Mouse (Mus musculus) limb, embryonic 11.5 days (tissue): ENCODE data around the gene Mmd. TPM values are rescaled to one million over a fixed set of nuclear protein-coding genes. Genes with fewer than 3 reads are reported as not detected.

Source experiments
- ATAC-seq: fragments of 200-750 bp; cut with Nextera tagmentation; 2 replicates; pipeline ENCODE4 v1.8.0; 2017; ENCODE audit warnings: low read depth; ENCODE audit not compliant: insufficient number of reproducible peaks, low FRiP score, low TSS enrichment
- DNase-seq: peaks from one replicate; pipeline ENCODE4 v3.0.0-alpha.2; 2015; ENCODE audit warnings: low spot score
- H3K27ac ChIP-seq: fragments of 300-500 bp; sonication (generic); replicated peaks from 2 replicates; pipeline ENCODE4 v1.5.1; 2014; ENCODE audit warnings: low read depth, mild to moderate bottlenecking, low read length
- H3K27me3 ChIP-seq: fragments of 300-500 bp; sonication (generic); 2 replicates; pipeline ENCODE4 v1.6.1; 2014; ENCODE audit warnings: mild to moderate bottlenecking, low read length, mixed read lengths; ENCODE audit not compliant: control insufficient read depth, insufficient read depth
- H3K36me3 ChIP-seq: fragments of 300-500 bp; sonication (generic); 2 replicates; pipeline ENCODE4 v1.6.1; 2014; ENCODE audit warnings: mild to moderate bottlenecking, low read length, moderate library complexity, mixed read lengths; ENCODE audit not compliant: control insufficient read depth, insufficient read depth
- H3K4me1 ChIP-seq: fragments of 300-500 bp; sonication (generic); 2 replicates; pipeline ENCODE4 v1.6.1; 2014; ENCODE audit warnings: low read length, mixed read lengths; ENCODE audit not compliant: control insufficient read depth, insufficient read depth
- H3K4me2 ChIP-seq: fragments of 300-500 bp; sonication (generic); 2 replicates; pipeline ENCODE4 v1.6.1; 2014; ENCODE audit warnings: low read depth, mild to moderate bottlenecking, moderate library complexity; ENCODE audit not compliant: severe bottlenecking
- H3K4me3 ChIP-seq: fragments of 300-500 bp; sonication (generic); 2 replicates; pipeline ENCODE4 v1.5.1; 2014; ENCODE audit warnings: low read depth, low read length
- H3K9ac ChIP-seq: fragments of 300-500 bp; sonication (generic); 2 replicates; pipeline ENCODE4 v1.6.1; 2014; ENCODE audit warnings: mild to moderate bottlenecking, low read length
- H3K9me3 ChIP-seq: fragments of 300-500 bp; sonication (generic); 2 replicates; pipeline ENCODE4 v1.6.1; 2016; ENCODE audit warnings: low read length; ENCODE audit not compliant: control insufficient read depth
- WGBS: fragments of 180-500 bp; shearing (Covaris S2); extraction: QIAGEN DNeasy Blood & Tissue Kit; methylation state at CpG from one replicate; pipeline ENCODE4 v1.1.7; 2014; 5-methylcytosine and 5-hydroxymethylcytosine counted together
- polyA plus RNA-seq: library from polyadenylated mRNA; unstranded; fragments of >200 nt; fragmentation: Nextera tagmentation; extraction: Ambion mirVana; gene quantifications from 2 replicates; pipeline ENCODE4 v1.2.1, GENCODE M21; 2014

Gene Mmd
- polyA plus RNA-seq, 1 experiment from 2014 or later = 36.1 TPM

DNA sequence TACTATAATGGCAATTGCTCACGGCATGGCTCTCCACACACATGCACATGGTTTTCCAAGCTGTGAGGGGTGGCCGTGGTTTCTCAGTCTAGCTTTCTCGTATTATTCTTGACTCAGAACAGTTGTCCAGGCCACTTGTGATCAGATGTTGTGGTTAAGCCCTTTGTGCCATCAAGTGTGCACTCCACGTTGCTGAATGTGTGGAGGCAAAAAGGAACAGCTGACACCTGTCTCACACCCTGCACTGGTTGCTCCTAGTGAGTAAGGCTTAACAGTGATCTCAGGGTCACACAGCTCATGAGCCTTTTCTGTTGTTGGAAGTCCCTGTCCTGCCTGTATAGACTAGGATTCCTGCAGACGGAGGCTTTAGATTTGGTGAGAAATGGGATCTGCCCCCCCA lies 56.8 kb downstream of the Mmd start:
- DNase-seq (no peak), ATAC-seq (no peak)
- no peak overlapping the region for H3K9ac ChIP-seq
- no peak overlapping the region for H3K4me3 ChIP-seq
- H3K36me3 ChIP-seq = no peaks in the 10 kb centered on the region
- WGBS = 89% methylated on average over 5 of the region's 5 CpGs
- no peak overlapping the region for H3K4me2 ChIP-seq
- H3K4me1 ChIP-seq = no peaks in the 10 kb centered on the region
- no peaks in the 10 kb centered on the region for H3K27me3 ChIP-seq
- no peaks in the 10 kb centered on the region for H3K9me3 ChIP-seq
- H3K27ac ChIP-seq = no peak overlapping the region

- WGBS = 72% methylated on average over 6 of the region's 6 CpGs
- Histone ChIP-seq H3K27me3 (no peaks in the 10 kb centered on the region), H3K9ac (no peak overlapping the region), H3K27ac (no peak overlapping the region), H3K36me3 (no peaks in the 10 kb centered on the region), H3K9me3 (no peaks in the 10 kb centered on the region), H3K4me1 (no peaks in the 10 kb centered on the region), H3K4me3 (no peak overlapping the region), H3K4me2 (no peak overlapping the region)
- ATAC-seq (0 out of 2 replicates have a peak, but pooled peaks have one; percentile 67), DNase-seq (peak; percentile 62)
These were observed 57.7 kb downstream of the Mmd start for GRCm38 (mm10) chr11:90306993-90307392.

DNA sequence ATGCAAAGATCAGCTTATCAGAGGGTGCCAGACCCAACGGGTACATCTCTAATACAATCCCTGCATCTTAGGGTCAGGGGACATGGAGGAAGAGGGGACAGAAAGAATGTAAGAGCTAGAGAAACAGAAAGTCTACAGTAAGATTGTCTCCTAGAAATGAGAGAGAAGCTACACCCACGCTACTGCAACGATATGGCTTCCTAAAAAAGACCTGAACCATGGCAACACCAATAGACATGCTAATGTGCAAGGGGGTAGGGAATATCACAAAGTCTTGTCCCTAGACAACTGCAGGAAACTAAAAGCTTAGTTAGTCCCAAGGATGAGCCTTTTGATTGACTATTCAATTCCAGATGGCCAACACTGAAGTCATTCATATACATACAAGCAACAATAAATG lies 65.3 kb downstream of the Mmd start:
- DNase-seq = no peak
- Histone ChIP-seq H3K36me3 (no peaks in the 10 kb centered on the region), H3K4me2 (no peak overlapping the region), H3K4me1 (no peaks in the 10 kb centered on the region), H3K4me3 (no peak overlapping the region), H3K9me3 (no peaks in the 10 kb centered on the region), H3K27me3 (no peaks in the 10 kb centered on the region), H3K9ac (no peak overlapping the region), H3K27ac (no peak overlapping the region)
- 90% methylated on average over 3 of the region's 3 CpGs for WGBS
- ATAC-seq = no peak

DNA sequence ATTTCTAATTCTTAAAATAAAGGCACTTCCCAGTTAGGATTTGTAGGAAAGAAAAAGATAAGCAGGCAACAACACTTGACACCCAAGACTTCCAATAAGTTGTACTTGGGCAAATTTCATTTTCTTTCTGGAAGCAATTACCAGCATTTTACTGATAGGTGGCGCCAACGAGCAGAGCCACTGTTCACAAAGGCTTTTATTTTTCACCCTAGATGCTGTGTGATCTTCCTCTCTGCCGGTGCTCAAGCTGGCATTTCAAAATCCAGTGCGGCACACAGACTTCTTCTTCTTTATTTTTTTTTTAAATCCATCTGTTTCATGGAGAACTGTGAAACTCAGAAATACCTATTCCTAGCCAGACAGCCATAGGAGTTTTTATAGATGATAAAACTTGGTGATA lies 68.2 kb downstream of the Mmd start:
- Histone ChIP-seq H3K9me3 (no peaks in the 10 kb centered on the region), H3K4me2 (no peak overlapping the region)
- WGBS = 28% methylated on average over 4 of the region's 4 CpGs

DNA sequence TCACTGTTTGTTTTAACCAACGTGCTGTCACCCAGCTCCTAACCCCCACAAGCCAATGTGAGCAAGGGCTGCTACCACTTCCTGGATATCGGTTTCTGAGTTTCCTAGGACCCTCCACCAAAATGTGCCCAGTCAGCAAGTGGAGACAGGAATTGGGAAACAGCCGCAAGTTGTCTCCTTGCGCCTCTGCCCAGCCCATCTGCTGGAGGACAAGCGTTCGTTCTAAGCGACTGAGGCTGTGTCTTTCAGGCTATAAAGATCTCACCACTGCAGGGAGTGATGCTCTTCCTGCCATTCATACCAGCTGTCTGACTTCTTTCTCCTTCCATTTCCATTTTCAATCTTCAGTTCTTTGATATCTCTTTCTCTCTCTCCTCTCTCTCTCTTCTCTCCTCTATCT lies 71.7 kb downstream of the Mmd start:
- ATAC-seq = no peak
- no peak overlapping the region for H3K4me2 ChIP-seq
- H3K9ac ChIP-seq = no peak overlapping the region
- no peak overlapping the region for H3K4me3 ChIP-seq
- H3K36me3 ChIP-seq = no peaks in the 10 kb centered on the region
- no peaks in the 10 kb centered on the region for H3K4me1 ChIP-seq
- H3K9me3 ChIP-seq = no peaks in the 10 kb centered on the region
- no peak for DNase-seq
- no peak overlapping the region for H3K27ac ChIP-seq
- H3K27me3 ChIP-seq = no peaks in the 10 kb centered on the region
- WGBS = 71% methylated on average over 7 of the region's 7 CpGs

More for the DNA sequence above, 68.2 kb downstream of the Mmd start:
- Histone ChIP-seq H3K27me3 (no peaks in the 10 kb centered on the region), H3K36me3 (no peaks in the 10 kb centered on the region), H3K27ac (no peak overlapping the region), H3K4me3 (no peak overlapping the region), H3K9ac (no peak overlapping the region), H3K4me1 (no peaks in the 10 kb centered on the region)
- DNase-seq = peak; percentile 70
- no peak for ATAC-seq

DNA sequence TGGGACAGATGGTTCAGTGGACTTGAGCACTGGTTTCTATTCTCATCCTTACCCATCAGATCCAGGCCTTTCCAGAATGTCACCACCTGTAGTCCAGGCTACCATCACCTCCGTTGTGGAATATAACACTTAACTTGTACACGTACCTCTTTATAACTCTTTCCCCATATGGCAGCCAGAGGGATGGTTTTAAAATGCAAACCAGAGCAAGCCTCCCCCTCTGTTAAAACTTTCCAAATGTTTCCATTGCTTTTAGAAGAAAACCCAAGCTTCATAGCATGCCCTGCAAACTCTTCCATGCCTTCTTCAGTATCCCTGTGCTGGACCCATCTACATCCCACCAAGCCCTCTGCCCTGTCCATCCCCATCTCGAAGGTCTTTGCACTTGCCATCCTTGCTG lies 75.3 kb downstream of the Mmd start:
- Histone ChIP-seq H3K27me3 (no peaks in the 10 kb centered on the region), H3K9ac (no peak overlapping the region), H3K4me2 (no peak overlapping the region), H3K27ac (no peak overlapping the region), H3K9me3 (no peaks in the 10 kb centered on the region), H3K36me3 (no peaks in the 10 kb centered on the region), H3K4me3 (no peak overlapping the region), H3K4me1 (no peaks in the 10 kb centered on the region)
- 76% methylated on average over 3 of the region's 3 CpGs for WGBS
- no peak for ATAC-seq
- DNase-seq = no peak

GRCm38 (mm10) chr11:90326146-90326545 lies 76.9 kb downstream of the Mmd start:
- no peak overlapping the region for H3K27ac ChIP-seq
- ATAC-seq = no peak
- no peak overlapping the region for H3K4me2 ChIP-seq
- no peaks in the 10 kb centered on the region for H3K4me1 ChIP-seq
- no peak for DNase-seq
- no peak overlapping the region for H3K4me3 ChIP-seq
- 90% methylated on average over 5 of the region's 5 CpGs for WGBS
- H3K36me3 ChIP-seq = no peaks in the 10 kb centered on the region
- no peaks in the 10 kb centered on the region for H3K9me3 ChIP-seq
- H3K27me3 ChIP-seq = no peaks in the 10 kb centered on the region
- no peak overlapping the region for H3K9ac ChIP-seq

DNA sequence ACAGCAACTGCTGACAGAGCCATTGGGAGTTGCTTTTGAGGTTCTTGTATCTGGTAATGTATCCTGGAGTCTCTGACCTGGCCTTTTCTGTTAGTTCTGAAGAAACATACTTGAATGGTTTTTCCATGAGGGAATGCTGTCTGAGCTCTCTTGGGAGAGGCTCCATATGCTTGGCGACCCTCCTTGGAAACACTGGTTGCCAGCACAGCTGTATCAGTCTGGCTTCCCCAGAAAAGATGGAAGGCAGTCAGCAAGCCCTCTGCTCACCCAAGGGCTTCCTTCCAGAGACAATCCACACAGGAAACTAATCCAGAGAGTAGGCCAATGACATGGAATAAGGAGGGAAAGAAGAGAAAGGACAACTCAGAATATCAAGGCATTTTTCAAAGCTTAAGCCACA lies 77.6 kb downstream of the Mmd start:
- H3K27ac ChIP-seq = no peak overlapping the region
- no peaks in the 10 kb centered on the region for H3K27me3 ChIP-seq
- WGBS = 82% methylated on average over 1 of the region's 1 CpGs
- no peak overlapping the region for H3K9ac ChIP-seq
- no peaks in the 10 kb centered on the region for H3K9me3 ChIP-seq
- DNase-seq (no peak), ATAC-seq (no peak)
- H3K4me1 ChIP-seq = no peaks in the 10 kb centered on the region
- no peaks in the 10 kb centered on the region for H3K36me3 ChIP-seq
- no peak overlapping the region for H3K4me2 ChIP-seq
- no peak overlapping the region for H3K4me3 ChIP-seq
